Mouse (Mus musculus) liver, postnatal 0 days (tissue): ENCODE measurements around the gene Sco1. TPM values are rescaled to one million over a fixed set of nuclear protein-coding genes. Genes with fewer than 3 reads are reported as not detected.

Experiments
- ATAC-seq: fragments of 200-750 bp; cut with Nextera tagmentation; 2 replicates; pipeline ENCODE4 v1.8.0; 2017; ENCODE audit warnings: mild to moderate bottlenecking, moderate library complexity
- DNase-seq: peaks from one replicate; pipeline ENCODE4 v3.0.0-alpha.2; 2016
- H3K27ac ChIP-seq: fragments of 300-500 bp; sonication (generic); 2 replicates; pipeline ENCODE4 v1.5.1; 2014; ENCODE audit warnings: antibody characterized with exemption, moderate library complexity, mild to moderate bottlenecking, low read depth
- H3K27me3 ChIP-seq: fragments of 300-500 bp; sonication (generic); 2 replicates; pipeline ENCODE4 v1.6.1; 2014; ENCODE audit warnings: low read length, control low read depth, mixed read lengths; ENCODE audit not compliant: insufficient read depth
- H3K36me3 ChIP-seq: fragments of 300-500 bp; sonication (generic); replicated peaks from 2 replicates; pipeline ENCODE4 v1.6.1; 2014; ENCODE audit warnings: mild to moderate bottlenecking, control low read depth, low read length, moderate library complexity, mixed read lengths; ENCODE audit not compliant: insufficient read depth
- H3K4me1 ChIP-seq: fragments of 300-500 bp; sonication (generic); 2 replicates; pipeline ENCODE4 v1.6.1; 2014; ENCODE audit warnings: antibody characterized with exemption, mild to moderate bottlenecking, control low read depth; ENCODE audit not compliant: insufficient read depth
- H3K4me2 ChIP-seq: fragments of 300-500 bp; sonication (generic); 2 replicates; pipeline ENCODE4 v1.6.1; 2014; ENCODE audit warnings: low read depth, mild to moderate bottlenecking, low read length, moderate library complexity, mixed read lengths
- H3K4me3 ChIP-seq: fragments of 300-500 bp; sonication (generic); 2 replicates; pipeline ENCODE4 v1.5.1; 2014; ENCODE audit warnings: low read depth, low read length
- H3K9ac ChIP-seq: fragments of 300-500 bp; sonication (generic); replicated peaks from 2 replicates; pipeline ENCODE4 v1.6.1; 2014; ENCODE audit warnings: mild to moderate bottlenecking, moderate library complexity
- H3K9me3 ChIP-seq: fragments of 300-500 bp; sonication (generic); 2 replicates; pipeline ENCODE4 v1.6.1; 2016; ENCODE audit warnings: mild to moderate bottlenecking, control low read depth, low read length, mixed read lengths
- CTCF ChIP-seq: sonication (generic); IDR thresholded peaks from 2 replicates; pipeline ENCODE4 v1.5.1; 2016; ENCODE audit warnings: antibody characterized with exemption, low read depth
- EP300 ChIP-seq: IDR thresholded peaks from 2 replicates; pipeline ENCODE4 v1.6.1; 2016; ENCODE audit warnings: antibody characterized with exemption, low read depth, mild to moderate bottlenecking
- WGBS: fragments of 180-500 bp; shearing (Covaris S2); extraction: QIAGEN DNeasy Blood & Tissue Kit; methylation state at CpG from one replicate; pipeline ENCODE4 v1.1.7; 2014; ENCODE audit not compliant: insufficient replicate concordance; 5-methylcytosine and 5-hydroxymethylcytosine counted together
- polyA plus RNA-seq: library from polyadenylated mRNA; unstranded; fragments of >200 nt; fragmentation: Nextera tagmentation; extraction: Ambion mirVana; gene quantifications from 2 replicates; pipeline ENCODE4 v1.2.1, GENCODE M21; 2015

Sco1 gene
- polyA plus RNA-seq, 1 experiment from 2014 or later, result 7.4 TPM

- Histone ChIP-seq H3K27me3 (no peaks in the 10 kb centered on the region), H3K4me1 (0 out of 2 replicates have a peak, but pooled peaks cover 5% of the 10 kb centered on the region), H3K9me3 (no peaks in the 10 kb centered on the region), H3K27ac (no peak overlapping the region), H3K4me3 (no peak overlapping the region), H3K36me3 (peaks cover 33% of the 10 kb centered on the region), H3K9ac (no peak overlapping the region), H3K4me2 (no peak overlapping the region)
- no peak for ATAC-seq
- no peak for DNase-seq
- WGBS, result 82% methylated on average over 9 of the region's 9 CpGs
- TF ChIP-seq CTCF (no peak), EP300 (no peak)
These were observed 15.6 kb upstream of the Sco1 start for GRCm38 (mm10) chr11:67036892-67037291.

- Histone ChIP-seq H3K4me2 (no peak overlapping the region), H3K9ac (no peak overlapping the region), H3K4me3 (no peak overlapping the region), H3K4me1 (peaks cover 3% of the 10 kb centered on the region; the same call in 1 of the 2 replicates), H3K36me3 (peaks cover 35% of the 10 kb centered on the region), H3K27me3 (no peaks in the 10 kb centered on the region), H3K9me3 (no peaks in the 10 kb centered on the region), H3K27ac (no peak overlapping the region)
- no peak for ATAC-seq
- DNase-seq, result no peak
- WGBS, result 82% methylated on average over 3 of the region's 3 CpGs
- TF ChIP-seq CTCF (peak; percentile 45), EP300 (no peak)
These were observed 12.7 kb upstream of the Sco1 start for GRCm38 (mm10) chr11:67039799-67040198.

GRCm38 (mm10) chr11:67040483-67040882 is 12.0 kb upstream of the Sco1 start:
- no peak overlapping the region for H3K27ac ChIP-seq
- DNase-seq (no peak), ATAC-seq (no peak)
- H3K4me3 ChIP-seq, result no peak overlapping the region
- WGBS, result 84% methylated on average over 6 of the region's 6 CpGs
- H3K9ac ChIP-seq, result no peak overlapping the region
- H3K9me3 ChIP-seq, result no peaks in the 10 kb centered on the region
- H3K4me1 ChIP-seq, result peaks cover 6% of the 10 kb centered on the region
- TF ChIP-seq EP300, result no peak
- no peak for TF ChIP-seq CTCF
- H3K36me3 ChIP-seq, result peaks cover 35% of the 10 kb centered on the region
- no peak overlapping the region for H3K4me2 ChIP-seq
- H3K27me3 ChIP-seq, result no peaks in the 10 kb centered on the region

GRCm38 (mm10) chr11:67043007-67043406 is 9.5 kb upstream of the Sco1 start:
- H3K9me3 ChIP-seq, result no peaks in the 10 kb centered on the region
- no peak overlapping the region for H3K4me2 ChIP-seq
- DNase-seq, result no peak
- H3K27ac ChIP-seq, result no peak overlapping the region
- H3K27me3 ChIP-seq, result no peaks in the 10 kb centered on the region
- H3K9ac ChIP-seq, result no peak overlapping the region
- H3K4me1 ChIP-seq, result peaks cover 14% of the 10 kb centered on the region
- WGBS, result 70% methylated on average over 8 of the region's 8 CpGs
- TF ChIP-seq CTCF (no peak), EP300 (no peak)
- no peak overlapping the region for H3K4me3 ChIP-seq
- no peak for ATAC-seq
- H3K36me3 ChIP-seq, result peaks cover 28% of the 10 kb centered on the region

GRCm38 (mm10) chr11:67044959-67045358 is 7.5 kb upstream of the Sco1 start:
- Histone ChIP-seq H3K4me1 (peaks cover 14% of the 10 kb centered on the region), H3K4me2 (no peak overlapping the region), H3K27ac (peak overlapping the region; percentile 75), H3K9me3 (no peaks in the 10 kb centered on the region), H3K4me3 (no peak overlapping the region), H3K36me3 (peaks cover 17% of the 10 kb centered on the region), H3K9ac (no peak overlapping the region), H3K27me3 (no peaks in the 10 kb centered on the region)
- 56% methylated on average over 6 of the region's 6 CpGs for WGBS
- TF ChIP-seq EP300 (no peak), CTCF (no peak)
- ATAC-seq (peak; percentile 94), DNase-seq (peak; percentile 51)

- H3K4me1 ChIP-seq, result peaks cover 20% of the 10 kb centered on the region
- no peaks in the 10 kb centered on the region; the same call in 1 of the 2 replicates for H3K36me3 ChIP-seq
- TF ChIP-seq CTCF (no peak), EP300 (no peak)
- DNase-seq (no peak), ATAC-seq (peak; percentile 28; the same call in 1 of the 2 replicates)
- no peak overlapping the region for H3K4me2 ChIP-seq
- H3K27me3 ChIP-seq, result no peaks in the 10 kb centered on the region
- H3K4me3 ChIP-seq, result no peak overlapping the region
- H3K9me3 ChIP-seq, result no peaks in the 10 kb centered on the region
- H3K27ac ChIP-seq, result no peak overlapping the region
- H3K9ac ChIP-seq, result no peak overlapping the region
- WGBS, result 53% methylated on average over 5 of the region's 5 CpGs
These were observed 5.3 kb upstream of the Sco1 start for GRCm38 (mm10) chr11:67047199-67047598.

GRCm38 (mm10) chr11:67048496-67048895 is 4.0 kb upstream of the Sco1 start:
- 77% methylated on average over 8 of the region's 8 CpGs for WGBS
- peaks cover 23% of the 10 kb centered on the region for H3K4me1 ChIP-seq
- no peak overlapping the region for H3K4me3 ChIP-seq
- H3K36me3 ChIP-seq, result no peaks in the 10 kb centered on the region; the same call in 1 of the 2 replicates
- no peak for TF ChIP-seq CTCF
- no peak for TF ChIP-seq EP300
- DNase-seq (no peak), ATAC-seq (no peak)
- H3K9ac ChIP-seq, result no peak overlapping the region
- no peak overlapping the region for H3K4me2 ChIP-seq
- no peaks in the 10 kb centered on the region for H3K9me3 ChIP-seq
- no peaks in the 10 kb centered on the region for H3K27me3 ChIP-seq
- H3K27ac ChIP-seq, result no peak overlapping the region
